In the genomic region with DNA sequence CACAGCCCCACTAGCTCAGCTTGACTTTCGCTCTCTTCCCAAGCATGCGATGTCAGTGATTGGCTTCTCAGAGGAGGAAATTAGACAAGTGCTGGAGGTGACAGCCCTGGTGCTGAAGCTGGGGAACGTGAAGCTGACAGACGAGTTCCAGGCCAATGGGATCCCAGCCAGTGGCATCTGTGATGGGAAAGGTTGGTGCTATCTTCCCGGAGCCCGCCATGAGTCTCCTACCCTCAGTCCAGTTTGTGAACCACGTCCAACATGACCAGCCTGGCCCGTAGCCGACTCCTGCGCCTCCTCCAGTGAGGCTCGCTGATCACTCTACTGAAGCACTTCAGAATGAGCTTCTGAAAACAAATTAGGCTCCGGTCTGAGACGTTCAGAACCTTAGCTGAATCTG, we compare ENCODE assay signal across 23 mouse cellular contexts. TPM values are rescaled to one million over a fixed set of nuclear protein-coding genes. Genes with fewer than 3 reads are reported as not detected.
A peak's percentile ranks its signal among the peaks of the same experiment; 100 is the strongest.
DNase-seq lines count a peak whose midpoint lies in the region; ATAC-seq and TF ChIP-seq lines count a peak whose summit lies in the region.
"Had no signal": no experiment of that assay in that cellular context is flagged by ENCODE, and none has a peak within 500 bp of the region (broad histone marks: within the 10 kb centered on the region; RNA-seq: fewer than 3 reads in every experiment).

No protein-coding gene starts in this region.

- H3K36me3 ChIP-seq in kidney, postnatal 0 days (ENCODE audit: insufficient read depth, low read length), result no peaks in the 10 kb centered on the region
- H3K36me3 ChIP-seq in kidney, embryonic 16.5 days (ENCODE audit: insufficient read depth, low read length), result no peaks in the 10 kb centered on the region
- H3K36me3 ChIP-seq: embryonic facial prominence, embryonic 12.5 days; forebrain, embryonic 15.5 days; G1E had no signal

- no peaks in the 10 kb centered on the region for H3K4me1 ChIP-seq in kidney, postnatal 0 days (replicated peaks; ENCODE audit: insufficient read depth, low read length)
- H3K4me1 ChIP-seq in kidney, embryonic 16.5 days (ENCODE audit: insufficient read depth, low read length), result peaks cover 12% of the 10 kb centered on the region; the same call in 1 of the 2 replicates
- H3K4me1 ChIP-seq: forebrain, embryonic 13.5 days; forebrain, embryonic 15.5 days had no signal

- H3K27me3 ChIP-seq in kidney, postnatal 0 days (ENCODE audit: insufficient read depth, low read length), result no peaks in the 10 kb centered on the region
- no peaks in the 10 kb centered on the region for H3K27me3 ChIP-seq in kidney, embryonic 16.5 days (ENCODE audit: insufficient read depth, low read length)
- H3K27me3 ChIP-seq: CH12.LX; embryonic facial prominence, embryonic 12.5 days; forebrain, embryonic 13.5 days; forebrain, embryonic 15.5 days; Patski had no signal

- H3K27ac ChIP-seq in kidney, postnatal 0 days, result no peak overlapping the region
- H3K27ac ChIP-seq in kidney, embryonic 16.5 days (ENCODE audit: low read length), result no peak overlapping the region
- H3K27ac ChIP-seq: embryonic facial prominence, embryonic 10.5 days; embryonic facial prominence, embryonic 12.5 days; forebrain, embryonic 13.5 days; forebrain, embryonic 15.5 days had no signal

- no peak overlapping the region for H3K4me2 ChIP-seq in kidney, postnatal 0 days (ENCODE audit: low read length)
- H3K4me2 ChIP-seq in kidney, embryonic 16.5 days (replicated peaks; ENCODE audit: low read depth, low read length), result no peak overlapping the region
- H3K4me2 ChIP-seq: embryonic facial prominence, embryonic 12.5 days; forebrain, embryonic 13.5 days; forebrain, embryonic 15.5 days had no signal

- H3K9ac ChIP-seq in kidney, postnatal 0 days (ENCODE audit: low read depth, low read length), result no peak overlapping the region
- H3K9ac ChIP-seq in kidney, embryonic 16.5 days (replicated peaks; ENCODE audit: low read length), result no peak overlapping the region
- H3K9ac ChIP-seq: embryonic facial prominence, embryonic 12.5 days; forebrain, embryonic 13.5 days; forebrain, embryonic 15.5 days; forebrain, postnatal 0 days had no signal

- no peak for TF ChIP-seq CTCF in kidney, postnatal 0 days (IDR thresholded peaks at IDR 0.05; ENCODE audit: low read depth)

- H3K9me3 ChIP-seq in kidney, postnatal 0 days (replicated peaks; ENCODE audit: low read length), result no peaks in the 10 kb centered on the region
- H3K9me3 ChIP-seq in kidney, embryonic 16.5 days (ENCODE audit: low read length), result no peaks in the 10 kb centered on the region
- H3K9me3 ChIP-seq: embryonic facial prominence, embryonic 10.5 days; embryonic facial prominence, embryonic 12.5 days; forebrain, embryonic 13.5 days; forebrain, embryonic 15.5 days; G1E had no signal

- WGBS in kidney, postnatal 0 days, result 47% methylated on average over 13 of the region's 13 CpGs
- WGBS in kidney, embryonic 16.5 days, result 45% methylated on average over 13 of the region's 13 CpGs

- H3K4me3 ChIP-seq in kidney, postnatal 0 days (replicated peaks; ENCODE audit: low read depth, low read length), result no peak overlapping the region
- H3K4me3 ChIP-seq in kidney, embryonic 16.5 days (ENCODE audit: low read length), result no peak overlapping the region
- H3K4me3 ChIP-seq: embryonic facial prominence, embryonic 10.5 days; embryonic facial prominence, embryonic 12.5 days; forebrain, embryonic 13.5 days; forebrain, embryonic 15.5 days had no signal

- no peak for ATAC-seq in kidney, postnatal 0 days (replicated peaks; ENCODE audit: low FRiP score, low read depth)
- no peak for ATAC-seq in kidney, embryonic 16.5 days (ENCODE audit: low FRiP score, low TSS enrichment)
- ATAC-seq: activated CD4-positive, CD25-positive, alpha-beta regulatory T cell, adult 4 months; CD4-positive, CD25-positive, alpha-beta regulatory T cell, adult 4 months; forebrain, embryonic 13.5 days; forebrain, embryonic 15.5 days; forebrain, postnatal 0 days; Patski had no signal

- peak; percentile 90 to 93 for DNase-seq in cerebellum, postnatal 10 days
- no peak for DNase-seq in cerebellum, postnatal 4 days (ENCODE audit: low spot score in 2 of 2)
- peak; percentile 21 to 46 for DNase-seq in cerebellum, postnatal 25 days
- DNase-seq in cerebellum, adult 9-11 months, result no peak
- peak; percentile 29 for DNase-seq in kidney, postnatal 0 days (ENCODE audit: low spot score)
- DNase-seq: adrenal gland, adult 8-10 months; adrenal gland, postnatal 14 days; adrenal gland, postnatal 36 days; B cell, adult 2 months; cerebellum, adult 11-12 months; forebrain, postnatal 0 days had no signal

RNA-seq across cellular contexts. Expression of gene Myo1a, which starts 5.4 kb away (rescaled TPM):
- 0.07 and 0.18 TPM in 2 replicates for polyA plus RNA-seq in kidney, postnatal 0 days (2015; fragmentation: Nextera tagmentation; extraction: Ambion mirVana)
- polyA plus RNA-seq in kidney, embryonic 16.5 days (2015; fragmentation: Nextera tagmentation; extraction: Ambion mirVana), result 0.31 and 0.50 TPM in 2 replicates
- polyA plus RNA-seq: activated CD4-positive, CD25-positive, alpha-beta regulatory T cell, adult 4 months; CD4-positive, CD25-positive, alpha-beta regulatory T cell, adult 4 months had no signal

RNA-seq across cellular contexts. Expression of gene Tac2, which starts 13.9 kb away (rescaled TPM):
- polyA plus RNA-seq in kidney, postnatal 0 days (2015; fragmentation: Nextera tagmentation; extraction: Ambion mirVana), result 2.5 and 2.6 TPM in 2 replicates
- 1.7 and 2.0 TPM in 2 replicates for polyA plus RNA-seq in kidney, embryonic 16.5 days (2015; fragmentation: Nextera tagmentation; extraction: Ambion mirVana)
- polyA plus RNA-seq: activated CD4-positive, CD25-positive, alpha-beta regulatory T cell, adult 4 months; CD4-positive, CD25-positive, alpha-beta regulatory T cell, adult 4 months; embryonic facial prominence, embryonic 14.5 days; forebrain, embryonic 11.5 days; G1E; Patski had no signal

RNA-seq across cellular contexts. Expression of gene Zbtb39, which starts 29.0 kb away (rescaled TPM):
- polyA plus RNA-seq in kidney, postnatal 0 days (2015; fragmentation: Nextera tagmentation; extraction: Ambion mirVana), result 2.8 and 3.0 TPM in 2 replicates
- polyA plus RNA-seq in kidney, embryonic 16.5 days (2015; fragmentation: Nextera tagmentation; extraction: Ambion mirVana), result 4.0 and 4.1 TPM in 2 replicates

RNA-seq across cellular contexts. Expression of gene Gpr182, which starts 41.2 kb away (rescaled TPM):
- 8.3 and 8.9 TPM in 2 replicates for polyA plus RNA-seq in kidney, postnatal 0 days (2015; fragmentation: Nextera tagmentation; extraction: Ambion mirVana)
- 10.7 and 11.9 TPM in 2 replicates for polyA plus RNA-seq in kidney, embryonic 16.5 days (2015; fragmentation: Nextera tagmentation; extraction: Ambion mirVana)
- polyA plus RNA-seq: G1E had no signal

RNA-seq across cellular contexts. Expression of gene Nab2, which starts 42.0 kb away (rescaled TPM):
- 21.5 and 24.3 TPM in 2 replicates for polyA plus RNA-seq in kidney, postnatal 0 days (2015; fragmentation: Nextera tagmentation; extraction: Ambion mirVana)
- 28.8 and 32.1 TPM in 2 replicates for polyA plus RNA-seq in kidney, embryonic 16.5 days (2015; fragmentation: Nextera tagmentation; extraction: Ambion mirVana)

Comparison
In these comparisons a context has a peak if more than half of its experiments do, and no peak if none do; other contexts are left out.
1. DNase-seq: peak in cerebellum, postnatal 10 days (2 of 2), cerebellum, postnatal 25 days (2 of 2) and kidney, postnatal 0 days (single experiment); none in cerebellum, postnatal 4 days (0 of 2) and cerebellum, adult 9-11 months (single experiment).